Mouse (Mus musculus) stomach, embryonic 15.5 days (tissue): ENCODE data around the gene Esyt1. TPM values are rescaled to one million over a fixed set of nuclear protein-coding genes. Genes with fewer than 3 reads are reported as not detected.

Experiments
- ATAC-seq: fragments of 200-750 bp; cut with Nextera tagmentation; 2 replicates; pipeline ENCODE4 v1.8.0; 2017; ENCODE audit warnings: low read depth, moderate number of reproducible peaks, moderate TSS enrichment; ENCODE audit not compliant: insufficient read depth, low FRiP score
- H3K27ac ChIP-seq: fragments of 300-500 bp; sonication (generic); 2 replicates; pipeline ENCODE4 v1.5.1; 2015; ENCODE audit warnings: mild to moderate bottlenecking, inconsistent platforms
- H3K27me3 ChIP-seq: fragments of 300-500 bp; sonication (generic); replicated peaks from 2 replicates; pipeline ENCODE4 v1.6.1; 2015; ENCODE audit warnings: inconsistent platforms
- H3K36me3 ChIP-seq: fragments of 300-500 bp; sonication (generic); 2 replicates; pipeline ENCODE4 v1.6.1; 2015; ENCODE audit warnings: inconsistent platforms
- H3K4me1 ChIP-seq: fragments of 300-500 bp; sonication (generic); 2 replicates; pipeline ENCODE4 v1.6.1; 2015; ENCODE audit warnings: inconsistent platforms
- H3K4me2 ChIP-seq: fragments of 300-500 bp; sonication (generic); 2 replicates; pipeline ENCODE4 v1.6.1; 2015; ENCODE audit warnings: mild to moderate bottlenecking, inconsistent platforms
- H3K4me3 ChIP-seq: fragments of 300-500 bp; sonication (generic); replicated peaks from 2 replicates; pipeline ENCODE4 v1.5.1; 2015; ENCODE audit warnings: inconsistent platforms
- H3K9ac ChIP-seq: fragments of 300-500 bp; sonication (generic); 2 replicates; pipeline ENCODE4 v1.6.1; 2015; ENCODE audit warnings: inconsistent platforms
- H3K9me3 ChIP-seq: fragments of 300-500 bp; sonication (generic); 2 replicates; pipeline ENCODE4 v1.6.1; 2016; ENCODE audit warnings: inconsistent platforms
- WGBS: fragments of 180-500 bp; shearing (Covaris S2); methylation state at CpG from one replicate; pipeline ENCODE4 v1.1.7; 2015; 5-methylcytosine and 5-hydroxymethylcytosine counted together
- microRNA-seq: library from miRNA; unstranded; fragments of <30 nt; microRNA quantifications from one replicate; pipeline ENCODE4, GENCODE M21; 2016
- polyA plus RNA-seq: library from polyadenylated mRNA; unstranded; fragments of >200 nt; fragmentation: Nextera tagmentation; extraction: Ambion mirVana; gene quantifications from 2 replicates; pipeline ENCODE4 v1.2.1, GENCODE M21; 2015

Esyt1 gene
- polyA plus RNA-seq, 1 experiment from 2014 or later = 28.8 TPM

- H3K4me3 ChIP-seq = peak overlapping the region; percentile 89
- peaks cover 51% of the 10 kb centered on the region for H3K36me3 ChIP-seq
Observed at GRCm38 (mm10) chr10:128490912-128491311, 34.8 kb downstream of the Esyt1 start.

GRCm38 (mm10) chr10:128490232-128490631 lies 35.4 kb downstream of the Esyt1 start:
- peaks cover 37% of the 10 kb centered on the region for H3K4me1 ChIP-seq
- H3K4me2 ChIP-seq = no peak overlapping the region
- H3K36me3 ChIP-seq = peaks cover 58% of the 10 kb centered on the region
- no peak overlapping the region for H3K4me3 ChIP-seq
- no peak overlapping the region for H3K9ac ChIP-seq
- 27% methylated on average over 5 of the region's 5 CpGs for WGBS
- H3K27ac ChIP-seq = peak overlapping the region; percentile 99
- ATAC-seq = no peak
- no peaks in the 10 kb centered on the region for H3K27me3 ChIP-seq
- H3K9me3 ChIP-seq = no peaks in the 10 kb centered on the region

More at GRCm38 (mm10) chr10:128490912-128491311, 34.8 kb downstream of the Esyt1 start:
- 41% methylated on average over 5 of the region's 5 CpGs for WGBS
- H3K27me3 ChIP-seq = no peaks in the 10 kb centered on the region
- H3K9me3 ChIP-seq = no peaks in the 10 kb centered on the region
- 0 out of 2 replicates have a peak overlapping the region, but pooled peaks have one; percentile 12 for H3K9ac ChIP-seq
- no peak for ATAC-seq
- H3K4me2 ChIP-seq = peak overlapping the region; percentile 84
- H3K4me1 ChIP-seq = peaks cover 37% of the 10 kb centered on the region
- H3K27ac ChIP-seq = peak overlapping the region; percentile 99

- ATAC-seq = no peak
- Histone ChIP-seq H3K27ac (peak overlapping the region; percentile 99), H3K4me1 (peaks cover 32% of the 10 kb centered on the region), H3K9ac (no peak overlapping the region), H3K9me3 (no peaks in the 10 kb centered on the region), H3K36me3 (peaks cover 58% of the 10 kb centered on the region), H3K4me2 (no peak overlapping the region), H3K4me3 (no peak overlapping the region), H3K27me3 (no peaks in the 10 kb centered on the region)
- 33% methylated on average over 4 of the region's 4 CpGs for WGBS
Observed at GRCm38 (mm10) chr10:128489785-128490184, 35.9 kb downstream of the Esyt1 start.

GRCm38 (mm10) chr10:128489380-128489779 lies 36.3 kb downstream of the Esyt1 start:
- Histone ChIP-seq H3K4me1 (peaks cover 28% of the 10 kb centered on the region), H3K27me3 (no peaks in the 10 kb centered on the region), H3K36me3 (peaks cover 61% of the 10 kb centered on the region), H3K4me3 (no peak overlapping the region), H3K4me2 (no peak overlapping the region), H3K27ac (peak overlapping the region; percentile 99), H3K9ac (no peak overlapping the region), H3K9me3 (no peaks in the 10 kb centered on the region)
- ATAC-seq = no peak
- WGBS = 53% methylated on average over 5 of the region's 5 CpGs

GRCm38 (mm10) chr10:128488776-128489175 lies 36.9 kb downstream of the Esyt1 start:
- Histone ChIP-seq H3K4me3 (no peak overlapping the region), H3K9ac (no peak overlapping the region), H3K4me2 (no peak overlapping the region), H3K27ac (peak overlapping the region; percentile 99; the same call in 1 of the 2 replicates), H3K4me1 (peaks cover 28% of the 10 kb centered on the region), H3K27me3 (no peaks in the 10 kb centered on the region), H3K9me3 (no peaks in the 10 kb centered on the region), H3K36me3 (peaks cover 67% of the 10 kb centered on the region)
- no peak for ATAC-seq
- WGBS = 70% methylated on average over 4 of the region's 4 CpGs

- WGBS = 90% methylated on average over 22 of the region's 22 CpGs
- Histone ChIP-seq H3K9ac (no peak overlapping the region), H3K4me3 (no peak overlapping the region), H3K27ac (peak overlapping the region; percentile 99; the same call in 1 of the 2 replicates), H3K27me3 (no peaks in the 10 kb centered on the region), H3K9me3 (no peaks in the 10 kb centered on the region), H3K36me3 (peaks cover 74% of the 10 kb centered on the region), H3K4me2 (no peak overlapping the region), H3K4me1 (peaks cover 28% of the 10 kb centered on the region)
- no peak for ATAC-seq
Observed at GRCm38 (mm10) chr10:128487861-128488712, 37.6 kb downstream of the Esyt1 start.

GRCm38 (mm10) chr10:128486370-128486769 lies 39.3 kb downstream of the Esyt1 start:
- no peak overlapping the region for H3K4me2 ChIP-seq
- H3K27ac ChIP-seq = no peak overlapping the region
- 77% methylated on average over 7 of the region's 7 CpGs for WGBS
- H3K4me3 ChIP-seq = no peak overlapping the region
- ATAC-seq = no peak
- H3K9me3 ChIP-seq = no peaks in the 10 kb centered on the region
- H3K4me1 ChIP-seq = peaks cover 21% of the 10 kb centered on the region
- H3K36me3 ChIP-seq = peaks cover 86% of the 10 kb centered on the region
- H3K27me3 ChIP-seq = no peaks in the 10 kb centered on the region
- H3K9ac ChIP-seq = no peak overlapping the region

- Histone ChIP-seq H3K9me3 (no peaks in the 10 kb centered on the region), H3K4me3 (no peak overlapping the region), H3K27me3 (no peaks in the 10 kb centered on the region), H3K4me2 (no peak overlapping the region), H3K9ac (no peak overlapping the region), H3K27ac (no peak overlapping the region), H3K4me1 (no peaks in the 10 kb centered on the region), H3K36me3 (peaks cover 62% of the 10 kb centered on the region)
- WGBS = 87% methylated on average over 12 of the region's 12 CpGs
- no peak for ATAC-seq
Observed at GRCm38 (mm10) chr10:128474366-128474765, 51.3 kb downstream of the Esyt1 start.

- Histone ChIP-seq H3K4me2 (peak overlapping the region; percentile 71), H3K27ac (peak overlapping the region; percentile 97), H3K36me3 (peaks cover 27% of the 10 kb centered on the region), H3K4me3 (peak overlapping the region; percentile 88), H3K4me1 (peaks cover 11% of the 10 kb centered on the region; the same call in 1 of the 2 replicates), H3K9me3 (no peaks in the 10 kb centered on the region), H3K9ac (peak overlapping the region; percentile 94; the same call in 1 of the 2 replicates), H3K27me3 (no peaks in the 10 kb centered on the region)
- ATAC-seq = no peak
- WGBS = 5% methylated on average over 5 of the region's 5 CpGs
Observed at GRCm38 (mm10) chr10:128460270-128460630, 65.4 kb downstream of the Esyt1 start.

Small RNA genes within 50 kb of the gene (microRNA-seq; reads per million reads assigned to microRNA genes)
- not detected for gene Gm47275
- gene Mir6916 = not detected

Other genes with a start within 250 kb of the Esyt1 start
- 0.40 and 0.46 TPM in 2 replicates for gene Il23a, start 227.1 kb downstream of the Esyt1 start, polyA plus RNA-seq
- gene Pan2, start 222.5 kb downstream of the Esyt1 start, polyA plus RNA-seq = 27.1 and 31.2 TPM in 2 replicates
- 331 and 344 TPM in 2 replicates for gene Cnpy2, start 203.4 kb downstream of the Esyt1 start, polyA plus RNA-seq
- gene Cs, start 188.1 kb downstream of the Esyt1 start, polyA plus RNA-seq = 192 and 212 TPM in 2 replicates
- gene Coq10a, start 156.9 kb downstream of the Esyt1 start, polyA plus RNA-seq = 14.0 and 14.5 TPM in 2 replicates
- gene Ankrd52, start 148.8 kb downstream of the Esyt1 start, polyA plus RNA-seq = 12.8 and 15.8 TPM in 2 replicates
- gene Slc39a5, start 124.6 kb downstream of the Esyt1 start, polyA plus RNA-seq = 34.5 and 39.4 TPM in 2 replicates
- 66.3 and 81.0 TPM in 2 replicates for gene Nabp2, start 114.4 kb downstream of the Esyt1 start, polyA plus RNA-seq
- 33.2 and 35.4 TPM in 2 replicates for gene Rnf41, start 114.2 kb downstream of the Esyt1 start, polyA plus RNA-seq
- 63.1 and 70.0 TPM in 2 replicates for gene Smarcc2, start 66.6 kb downstream of the Esyt1 start, polyA plus RNA-seq
- gene Myl6, start 31.7 kb downstream of the Esyt1 start, polyA plus RNA-seq = 1,838 and 1,873 TPM in 2 replicates
- 3.0 and 3.4 TPM in 2 replicates for gene Myl6b, start 27.2 kb downstream of the Esyt1 start, polyA plus RNA-seq
- gene Zc3h10, start 21.9 kb upstream of the Esyt1 start, polyA plus RNA-seq = 12.1 and 12.4 TPM in 2 replicates
- 3,689 and 3,942 TPM in 2 replicates for gene Rpl41, start 23.4 kb upstream of the Esyt1 start, polyA plus RNA-seq
- 213 and 215 TPM in 2 replicates for gene Pa2g4, start 40.1 kb upstream of the Esyt1 start, polyA plus RNA-seq
- gene Erbb3, start 63.8 kb upstream of the Esyt1 start, polyA plus RNA-seq = 24.0 and 27.6 TPM in 2 replicates
- 674 and 714 TPM in 2 replicates for gene Rps26, start 100.9 kb upstream of the Esyt1 start, polyA plus RNA-seq
- 2.2 and 2.7 TPM in 2 replicates for gene Ikzf4, start 120.1 kb upstream of the Esyt1 start, polyA plus RNA-seq
- gene Suox, start 148.2 kb upstream of the Esyt1 start, polyA plus RNA-seq = 14.4 and 16.2 TPM in 2 replicates
- gene Rab5b, start 170.4 kb upstream of the Esyt1 start, polyA plus RNA-seq = 68.9 and 75.1 TPM in 2 replicates
- gene Pmel, start 178.3 kb upstream of the Esyt1 start, polyA plus RNA-seq = 1.3 and 1.9 TPM in 2 replicates
- gene Cdk2, start 179.2 kb upstream of the Esyt1 start, polyA plus RNA-seq = 79.8 and 89.1 TPM in 2 replicates
- 15.9 and 18.0 TPM in 2 replicates for gene Dgka, start 219.0 kb upstream of the Esyt1 start, polyA plus RNA-seq
- gene Pym1, start 222.0 kb upstream of the Esyt1 start, polyA plus RNA-seq = 36.1 TPM in 2 replicates